Mouse (Mus musculus) olfactory bulb, adult 2 months (tissue): Measurements from ENCODE around the gene Elf2.

Experiments
- CTCF ChIP-seq: fragments of 200-500 bp; IDR thresholded peaks from 2 replicates; pipeline ENCODE4 v1.5.1; 2012; ENCODE audit warnings: low read depth, mild to moderate bottlenecking, low read length, moderate library complexity; ENCODE audit not compliant: insufficient read depth
- POLR2A ChIP-seq: fragments of 200-500 bp; IDR thresholded peaks from 2 replicates; pipeline ENCODE4 v1.6.1; 2012; ENCODE audit warnings: mild to moderate bottlenecking, low read depth, low read length, moderate library complexity; ENCODE audit not compliant: insufficient read depth

- TF ChIP-seq CTCF (no peak), POLR2A (no peak)
These were observed 47.5 kb upstream of the Elf2 start for GRCm38 (mm10) chr3:51387868-51388381.
